Mouse (Mus musculus): ENCODE results near the gene Cnr1. TPM values are rescaled to one million over a fixed set of nuclear protein-coding genes. Genes with fewer than 3 reads are reported as not detected.

The Cnr1 gene
- polyA plus RNA-seq, 1 experiment: 0.08 TPM

- no peaks in the 10 kb centered on the region for H3K36me3 ChIP-seq (ENCODE audit: control insufficient read depth, insufficient read depth, low read length)
- H3K4me1 ChIP-seq (replicated peaks; ENCODE audit: control insufficient read depth, insufficient read depth, low read length): no peaks in the 10 kb centered on the region; the same call in 1 of the 2 replicates
- DNase-seq: no peak
- H3K4me3 ChIP-seq (ENCODE audit: control insufficient read depth, insufficient read depth, low read length): no peak overlapping the region
- TF ChIP-seq POLR2A (IDR thresholded peaks at IDR 0.05; ENCODE audit: control insufficient read depth, extremely low read depth, insufficient read depth, low read length, poor library complexity): no peak
- TF ChIP-seq CTCF (IDR thresholded peaks at IDR 0.05; ENCODE audit: borderline replicate concordance, control insufficient read depth, extremely low read depth, insufficient read depth, low read length, poor library complexity): no peak
- no peak overlapping the region for H3K27ac ChIP-seq (ENCODE audit: control insufficient read depth, insufficient read depth, low read length)
- H3K27me3 ChIP-seq (ENCODE audit: control insufficient read depth, insufficient read depth, low read length): no peaks in the 10 kb centered on the region
Measured at GRCm38 (mm10) chr4:33996382-33996781, 72.0 kb downstream of the Cnr1 start.

Other genes with a start within 250 kb of the Cnr1 start
- gene Spaca1, start 125.6 kb downstream of the Cnr1 start, polyA plus RNA-seq (2012; rRNA removed): 0.94 and 1.2 TPM in 2 replicates

Measured in thymus, adult 2 months (tissue).